Mouse (Mus musculus) T-helper 1 cell (primary cell): ENCODE measurements at regions not wholly inside any gene's neighbourhood (a gene's known extent, or its start where the extent isn't known, plus 50 kb on each side); places are given as distances from the start of the nearest gene placed in this dataset.

Experiments used
- in situ Hi-C: fragments of 300-600 bp; cut with MboI, MseI; formaldehyde crosslinking; loops from one replicate; pipeline ENCODE4 v1.15.1; 2025; ENCODE audit warnings: high pct_unique_total_duplicates

- in situ Hi-C loops = no loop called here
Measured at GRCm38 (mm10) chr8:34222187-34222586, 110.7 kb upstream of the Gm10131 start.
